Mouse (Mus musculus) frontal cortex, postnatal 14 days (tissue): ENCODE data around the gene Pigx.

Source experiments
- DNase-seq, 2 experiments: peaks; one replicate each; pipeline ENCODE4 v3.0.0; 2022; ENCODE audit warnings: low spot score in 2 of 2

Gene Pigx

GRCm38 (mm10) chr16:32059840-32060523 lies 39.6 kb downstream of the Pigx start:
- DNase-seq = no peak

GRCm38 (mm10) chr16:32058817-32059216 lies 40.7 kb downstream of the Pigx start:
- no peak for DNase-seq

GRCm38 (mm10) chr16:32042367-32042766 lies 57.2 kb downstream of the Pigx start:
- no peak for DNase-seq
